Mouse (Mus musculus): ENCODE measurements around the gene Gm8797.
"Not testable (repeated sequence)": the region's sequence is repeated elsewhere in the genome, so short reads cannot be mapped to it uniquely, and the experiment has no call there.

The Gm8797 gene

DNA sequence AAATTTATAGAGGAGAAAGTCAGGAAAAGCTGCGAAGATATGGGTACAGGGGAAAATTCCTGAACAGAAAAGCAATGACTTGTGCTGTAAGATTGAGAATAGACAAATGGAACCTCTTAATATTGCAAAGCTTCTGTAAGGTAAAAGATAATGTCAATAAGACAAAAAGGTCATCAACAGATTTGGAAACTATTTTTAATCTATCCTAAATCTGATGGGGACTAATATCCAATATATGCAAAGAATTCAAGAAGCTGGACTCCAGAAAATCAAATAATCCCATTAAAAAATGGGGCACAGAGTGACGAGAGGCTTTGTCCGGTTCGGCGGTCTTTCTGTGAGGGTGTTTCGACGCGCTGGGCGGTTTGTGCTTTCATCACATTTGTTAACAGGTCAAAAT lies at the start of gene Gm8797:
TSS of gene Gm8797 (plus strand) at position 301 of the 400 bp plus-strand sequence.
- not testable (repeated sequence) for DNase-seq

DNA sequence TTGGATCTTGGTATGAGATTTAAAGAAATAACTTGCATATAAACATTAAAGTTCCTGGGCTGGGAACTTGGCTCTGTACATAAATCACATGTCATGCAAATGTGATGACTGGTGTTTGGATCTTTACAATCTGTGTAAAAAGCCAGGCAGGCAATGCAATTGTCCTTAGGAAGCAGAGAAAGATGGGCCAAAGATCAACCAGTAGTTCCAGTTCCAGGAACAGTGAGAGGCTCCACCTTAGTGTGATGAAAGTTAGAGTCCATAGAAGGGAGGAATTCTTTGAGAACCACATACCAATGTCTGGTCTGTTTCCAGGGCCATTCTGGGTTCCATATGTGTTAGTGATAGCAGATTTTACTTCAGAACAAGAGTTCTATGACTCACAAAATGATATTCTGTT lies 36.1 kb upstream of the Gm8797 start:
- DNase-seq: no peak

DNA sequence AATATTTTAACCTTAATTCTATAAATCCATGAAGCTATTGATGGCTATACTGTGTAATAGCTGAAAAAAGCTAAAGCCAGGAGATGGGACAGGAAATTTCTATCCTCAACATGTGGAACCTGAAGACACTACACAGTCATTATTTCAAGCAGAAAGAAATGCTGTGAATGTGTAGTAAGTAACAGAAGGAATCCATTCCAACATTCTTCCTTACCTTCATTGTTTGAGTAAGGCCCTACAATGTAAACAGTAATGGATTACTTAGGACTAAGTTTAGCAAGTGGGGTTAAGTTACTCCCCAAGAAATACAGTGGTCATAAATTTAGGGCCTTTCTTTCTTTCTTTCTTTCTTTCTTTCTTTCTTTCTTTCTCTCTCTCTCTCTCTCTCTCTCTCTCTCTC lies 17.7 kb upstream of the Gm8797 start:
- DNase-seq: no peak

DNA sequence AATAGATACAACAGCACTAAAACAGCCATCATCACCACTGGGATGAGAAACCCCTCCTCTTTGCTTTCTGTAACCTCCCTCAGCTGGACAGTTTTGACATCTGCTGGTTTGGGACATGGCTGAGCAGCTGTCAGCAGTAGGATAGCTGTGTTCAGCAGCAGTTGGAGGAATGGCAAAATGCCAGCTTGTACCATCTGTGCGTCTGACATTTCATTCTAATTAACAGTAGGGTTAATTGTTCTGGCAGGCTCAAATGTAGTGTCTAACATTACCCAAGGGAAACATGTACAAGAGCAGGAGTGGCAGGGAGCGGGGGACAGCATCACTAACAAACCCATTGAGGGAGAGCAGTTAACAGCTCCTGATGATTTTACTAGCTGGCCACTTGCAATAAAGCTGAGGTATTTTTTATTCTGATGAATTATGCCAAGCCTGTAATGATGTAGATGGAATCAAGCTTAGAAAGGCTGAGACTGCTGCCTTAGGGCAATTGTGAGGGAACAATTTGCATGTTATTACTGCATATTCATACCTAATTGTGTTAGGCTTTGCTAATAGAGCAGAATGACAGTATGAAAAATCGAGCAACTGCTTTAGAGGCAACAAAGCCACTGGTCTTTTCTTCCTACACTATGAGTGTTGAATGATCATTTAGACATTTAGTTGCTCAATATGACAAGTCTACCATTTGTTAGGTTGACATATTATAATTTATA lies 4.3 kb downstream of the Gm8797 start:
- DNase-seq: peak; percentile 2

DNA sequence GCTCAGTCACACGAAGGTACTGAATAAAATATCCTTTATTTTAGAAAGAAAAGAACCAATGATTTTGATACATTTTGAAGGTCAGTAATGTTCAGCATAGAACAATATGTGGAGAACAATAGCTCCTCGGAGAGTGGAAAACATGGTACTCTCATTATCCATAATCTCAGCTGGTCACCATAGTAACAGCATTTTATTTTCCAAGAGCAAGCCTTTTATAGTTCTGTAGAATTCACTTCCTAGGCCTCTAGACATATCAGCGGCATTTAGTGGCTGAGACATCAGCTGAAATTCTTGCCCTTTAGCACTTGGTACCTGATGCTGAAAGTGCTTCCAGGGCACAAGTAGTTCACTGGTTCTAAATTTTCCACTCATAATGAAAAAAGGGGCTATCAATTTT lies 15.7 kb downstream of the Gm8797 start:
- DNase-seq: no peak

DNA sequence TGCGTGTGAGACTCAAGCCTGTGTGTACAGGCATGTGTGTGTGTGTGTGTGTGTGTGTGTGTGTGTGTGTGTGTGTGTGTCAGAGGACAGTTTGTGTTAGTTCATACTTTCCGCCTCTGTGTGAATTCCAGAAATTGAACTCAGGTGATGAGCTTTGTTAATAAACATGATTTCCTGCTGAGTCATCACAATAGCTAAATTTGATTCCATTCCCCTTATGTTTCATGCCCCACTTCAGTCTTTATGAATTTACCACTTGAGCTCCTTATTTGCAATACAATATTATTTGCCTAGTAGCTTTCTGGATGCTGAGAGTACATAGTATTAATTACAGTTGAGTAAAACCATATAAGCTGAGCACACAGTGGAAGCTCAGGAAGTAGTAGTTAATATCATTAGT lies 26.3 kb downstream of the Gm8797 start:
- no peak for DNase-seq

All from cerebellum, adult 9-10 months (tissue).